Mouse (Mus musculus) heart, adult 8-10 months (tissue): Measurements from ENCODE around the gene Pttg1ip. TPM values are rescaled to one million over a fixed set of nuclear protein-coding genes. Genes with fewer than 3 reads are reported as not detected.

Experiments
- DNase-seq: peaks from one replicate; pipeline ENCODE4 v3.0.0; 2022; ENCODE audit warnings: low spot score
- total RNA-seq, 4 experiments: library from RNA; stranded (reverse); gene quantifications; 2 replicates each; pipeline ENCODE4 v1.2.4; 2022

Pttg1ip gene
- total RNA-seq, 4 experiments from 2014 or later = 132 to 142 (median 134) TPM

GRCm38 (mm10) chr10:77606855-77607254, 25.3 kb downstream of the Pttg1ip start:
- no peak for DNase-seq

GRCm38 (mm10) chr10:77607441-77607840, 25.9 kb downstream of the Pttg1ip start:
- DNase-seq = no peak

GRCm38 (mm10) chr10:77608589-77608988, 27.1 kb downstream of the Pttg1ip start:
- DNase-seq = no peak

- DNase-seq = no peak
These were observed 28.9 kb downstream of the Pttg1ip start for GRCm38 (mm10) chr10:77610221-77610961.

- DNase-seq = peak; percentile 95
These were observed 31.9 kb downstream of the Pttg1ip start for GRCm38 (mm10) chr10:77613409-77613808.

- no peak for DNase-seq
These were observed 34.1 kb downstream of the Pttg1ip start for GRCm38 (mm10) chr10:77615647-77616046.

GRCm38 (mm10) chr10:77616166-77616565, 34.6 kb downstream of the Pttg1ip start:
- no peak for DNase-seq

GRCm38 (mm10) chr10:77616926-77617325, 35.4 kb downstream of the Pttg1ip start:
- no peak for DNase-seq

- DNase-seq = no peak
These were observed 40.0 kb downstream of the Pttg1ip start for GRCm38 (mm10) chr10:77621546-77621945.

- peak; percentile 91 for DNase-seq
These were observed 40.8 kb downstream of the Pttg1ip start, which contains the start of gene Ube2g2 for GRCm38 (mm10) chr10:77622055-77622988. Gene Ube2g2 (plus strand): TSS chr10:77622275.

- DNase-seq = peak; percentile 78
These were observed 41.6 kb downstream of the Pttg1ip start for GRCm38 (mm10) chr10:77623069-77623492.

- DNase-seq = no peak
These were observed 42.3 kb downstream of the Pttg1ip start for GRCm38 (mm10) chr10:77623639-77624400.

- peak; percentile 84 for DNase-seq
These were observed 43.1 kb downstream of the Pttg1ip start for GRCm38 (mm10) chr10:77624570-77624995.

GRCm38 (mm10) chr10:77626036-77626435, 44.5 kb downstream of the Pttg1ip start:
- DNase-seq = no peak

- DNase-seq = no peak
These were observed 45.1 kb downstream of the Pttg1ip start for GRCm38 (mm10) chr10:77626591-77626990.

GRCm38 (mm10) chr10:77627497-77627896, 46.0 kb downstream of the Pttg1ip start:
- peak; percentile 83 for DNase-seq

GRCm38 (mm10) chr10:77629163-77629562, 47.6 kb downstream of the Pttg1ip start:
- no peak for DNase-seq

GRCm38 (mm10) chr10:77629970-77630369, 48.5 kb downstream of the Pttg1ip start:
- DNase-seq = no peak

GRCm38 (mm10) chr10:77634016-77634415, 52.5 kb downstream of the Pttg1ip start:
- DNase-seq = no peak

GRCm38 (mm10) chr10:77634452-77635231, 53.1 kb downstream of the Pttg1ip start:
- DNase-seq = peak; percentile 48
